Mouse (Mus musculus): ENCODE data around the gene Nup214. TPM values are rescaled to one million over a fixed set of nuclear protein-coding genes. Genes with fewer than 3 reads are reported as not detected.

Nup214 gene
- polyA plus RNA-seq, 1 experiment from 2014 or later: 40.5 TPM

DNA sequence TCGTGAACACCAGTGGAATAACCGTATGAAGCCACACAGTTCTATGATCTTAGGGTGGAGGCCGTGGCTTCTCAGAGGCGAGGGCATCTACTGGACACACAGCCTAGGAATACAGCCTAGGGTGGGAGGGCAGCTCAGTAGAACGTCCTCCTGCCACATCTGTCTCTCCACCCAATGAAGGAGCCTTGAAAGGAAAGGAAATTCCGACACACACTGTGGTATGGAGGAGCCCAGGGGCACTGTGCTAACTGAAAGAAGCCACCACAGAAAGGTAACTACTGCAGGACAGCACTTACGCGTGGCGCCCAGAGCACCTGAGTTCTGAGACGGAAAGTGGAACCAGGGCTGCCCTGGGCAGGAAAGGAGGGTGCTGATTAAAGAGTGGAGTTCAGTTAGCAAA is 96.5 kb downstream of the Nup214 start:
- H3K27ac ChIP-seq (replicated peaks): no peak overlapping the region
- H3K36me3 ChIP-seq (replicated peaks): peaks cover 77% of the 10 kb centered on the region
- WGBS (ENCODE audit: insufficient replicate concordance): 88% methylated on average over 10 of the region's 10 CpGs
- H3K4me2 ChIP-seq: no peak overlapping the region
- no peak for ATAC-seq (ENCODE audit: insufficient read depth)
- no peaks in the 10 kb centered on the region for H3K27me3 ChIP-seq
- H3K9me3 ChIP-seq (replicated peaks): no peaks in the 10 kb centered on the region
- H3K4me3 ChIP-seq (replicated peaks): no peak overlapping the region
- no peak overlapping the region for H3K9ac ChIP-seq
- H3K4me1 ChIP-seq (replicated peaks): peaks cover 25% of the 10 kb centered on the region

GRCm38 (mm10) chr2:32074404-32074803 is 100.2 kb downstream of the Nup214 start:
- Histone ChIP-seq H3K36me3 (replicated peaks) (peaks cover 65% of the 10 kb centered on the region), H3K27ac (replicated peaks) (no peak overlapping the region), H3K9me3 (replicated peaks) (no peaks in the 10 kb centered on the region), H3K27me3 (no peaks in the 10 kb centered on the region), H3K9ac (no peak overlapping the region), H3K4me2 (no peak overlapping the region), H3K4me3 (replicated peaks) (no peak overlapping the region), H3K4me1 (replicated peaks) (peaks cover 46% of the 10 kb centered on the region)
- WGBS (ENCODE audit: insufficient replicate concordance): 70% methylated on average over 8 of the region's 8 CpGs
- no peak for ATAC-seq (ENCODE audit: insufficient read depth)

DNA sequence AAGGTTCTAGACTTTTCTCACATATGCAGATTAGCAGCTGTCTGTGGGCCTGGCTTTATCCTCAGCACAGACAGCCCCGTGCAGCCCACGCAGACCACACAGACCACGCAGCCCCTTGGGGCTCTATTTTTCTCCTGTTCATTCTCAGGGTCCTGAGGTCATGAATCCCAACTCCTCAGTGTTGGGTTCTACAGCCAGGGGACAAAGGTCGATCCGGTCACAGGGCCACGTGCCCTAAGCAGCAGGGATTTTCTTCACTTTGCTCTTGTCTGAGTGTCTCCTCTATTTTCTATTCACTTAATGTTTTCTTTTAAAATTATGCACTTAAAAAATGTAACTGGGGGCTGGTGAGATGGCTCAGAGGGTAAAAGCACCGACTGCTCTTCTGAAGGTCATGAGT is 101.1 kb downstream of the Nup214 start:
- ATAC-seq (ENCODE audit: insufficient read depth): no peak
- no peak overlapping the region for H3K4me2 ChIP-seq
- H3K27ac ChIP-seq (replicated peaks): no peak overlapping the region
- H3K36me3 ChIP-seq (replicated peaks): peaks cover 68% of the 10 kb centered on the region
- peaks cover 56% of the 10 kb centered on the region for H3K4me1 ChIP-seq (replicated peaks)
- no peak overlapping the region for H3K9ac ChIP-seq
- no peaks in the 10 kb centered on the region for H3K27me3 ChIP-seq
- WGBS (ENCODE audit: insufficient replicate concordance): 64% methylated on average over 7 of the region's 7 CpGs
- H3K4me3 ChIP-seq (replicated peaks): no peak overlapping the region
- H3K9me3 ChIP-seq (replicated peaks): no peaks in the 10 kb centered on the region

DNA sequence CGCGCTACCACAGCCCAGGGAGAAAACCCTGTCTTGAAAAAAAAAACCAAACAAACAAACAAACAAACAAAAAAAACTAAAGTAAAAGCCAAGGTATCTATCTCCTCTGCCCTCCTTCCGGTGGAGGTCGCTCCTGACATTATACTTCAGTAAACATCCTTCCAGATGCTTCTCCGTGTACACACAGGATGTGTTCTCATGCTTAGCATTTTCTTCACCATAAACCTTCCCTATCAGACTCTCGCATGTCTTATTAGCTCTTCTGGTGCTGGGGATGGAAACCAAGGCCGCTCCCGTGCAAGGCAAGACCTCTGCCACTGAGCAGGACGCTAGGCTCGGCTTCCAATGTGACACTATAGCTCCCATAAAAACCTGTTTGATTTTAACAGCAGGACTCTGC is 103.5 kb downstream of the Nup214 start:
- peak overlapping the region; percentile 90; the same call in 1 of the 2 replicates for H3K4me3 ChIP-seq (replicated peaks)
- H3K27ac ChIP-seq (replicated peaks): peak overlapping the region; percentile 97
- H3K36me3 ChIP-seq (replicated peaks): peaks cover 56% of the 10 kb centered on the region
- no peak overlapping the region for H3K9ac ChIP-seq
- H3K27me3 ChIP-seq: no peaks in the 10 kb centered on the region
- H3K4me2 ChIP-seq: peak overlapping the region; percentile 100
- 79% methylated on average over 10 of the region's 10 CpGs for WGBS (ENCODE audit: insufficient replicate concordance)
- ATAC-seq (ENCODE audit: insufficient read depth): no peak
- H3K4me1 ChIP-seq (replicated peaks): peaks cover 72% of the 10 kb centered on the region
- H3K9me3 ChIP-seq (replicated peaks): no peaks in the 10 kb centered on the region

DNA sequence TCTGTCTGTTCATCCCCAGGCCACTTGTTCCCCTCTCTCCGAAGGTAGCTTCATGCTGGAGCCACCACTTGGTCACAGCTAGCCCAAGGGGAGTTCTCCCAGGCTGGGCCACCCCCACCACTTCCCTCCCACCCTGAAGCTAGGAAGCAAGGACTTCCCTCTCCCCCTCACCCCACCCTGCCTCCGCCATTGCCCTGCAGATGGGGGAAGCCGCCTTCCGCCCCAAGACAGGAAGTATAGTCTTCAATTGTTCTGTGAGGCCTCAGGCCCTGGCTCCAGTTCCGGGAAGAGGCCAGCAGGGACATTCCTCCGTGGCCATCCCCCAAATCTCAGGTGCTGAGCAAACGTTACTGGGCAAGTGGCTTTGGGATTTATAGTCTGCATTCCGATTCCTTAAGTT is 104.3 kb downstream of the Nup214 start:
- peak overlapping the region; percentile 90 for H3K4me3 ChIP-seq (replicated peaks)
- H3K4me2 ChIP-seq: peak overlapping the region; percentile 100
- ATAC-seq (ENCODE audit: insufficient read depth): no peak
- H3K27me3 ChIP-seq: peaks cover 6% of the 10 kb centered on the region; the same call in 1 of the 2 replicates
- WGBS (ENCODE audit: insufficient replicate concordance): 30% methylated on average over 8 of the region's 8 CpGs
- H3K9ac ChIP-seq: peak overlapping the region; percentile 26; the same call in 1 of the 2 replicates
- peak overlapping the region; percentile 97 for H3K27ac ChIP-seq (replicated peaks)
- H3K36me3 ChIP-seq (replicated peaks): peaks cover 48% of the 10 kb centered on the region
- peaks cover 70% of the 10 kb centered on the region for H3K4me1 ChIP-seq (replicated peaks)
- H3K9me3 ChIP-seq (replicated peaks): no peaks in the 10 kb centered on the region

DNA sequence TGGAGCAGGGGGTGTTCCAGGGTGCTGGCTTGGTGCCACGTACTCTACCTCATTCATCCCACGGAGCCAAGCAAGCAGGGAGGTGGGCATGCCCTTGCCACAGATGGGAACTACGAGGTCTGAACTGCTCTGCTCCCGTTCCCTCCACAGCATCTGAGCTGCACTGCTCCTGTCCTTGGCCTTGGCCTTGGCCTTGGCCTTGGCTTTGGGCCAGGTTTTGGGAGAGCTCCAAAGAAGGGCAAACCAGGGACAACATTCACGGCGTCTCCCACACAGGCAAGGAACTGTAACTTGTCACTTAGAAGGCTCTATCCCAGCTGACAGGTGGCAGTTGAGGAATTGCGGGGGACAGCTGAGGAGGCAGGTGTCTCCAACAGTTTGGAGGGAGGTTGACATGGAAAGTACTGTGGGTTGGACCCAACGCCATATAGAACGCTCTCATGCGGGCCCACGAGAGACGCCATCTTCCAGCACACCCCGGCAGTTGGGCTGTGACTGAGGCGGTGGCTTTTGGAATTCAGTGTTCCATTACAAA is 105.0 kb downstream of the Nup214 start:
- Histone ChIP-seq H3K27ac (replicated peaks) (peak overlapping the region; percentile 97), H3K4me2 (peak overlapping the region; percentile 100), H3K4me1 (replicated peaks) (peaks cover 67% of the 10 kb centered on the region), H3K36me3 (replicated peaks) (peaks cover 41% of the 10 kb centered on the region), H3K9me3 (replicated peaks) (no peaks in the 10 kb centered on the region), H3K27me3 (peaks cover 7% of the 10 kb centered on the region; the same call in 1 of the 2 replicates), H3K9ac (peak overlapping the region; percentile 95; the same call in 1 of the 2 replicates), H3K4me3 (replicated peaks) (peak overlapping the region; percentile 90)
- ATAC-seq (ENCODE audit: insufficient read depth): no peak
- 83% methylated on average over 14 of the region's 14 CpGs for WGBS (ENCODE audit: insufficient replicate concordance)

GRCm38 (mm10) chr2:32080681-32081080 is 106.4 kb downstream of the Nup214 start:
- no peak for ATAC-seq (ENCODE audit: insufficient read depth)
- Histone ChIP-seq H3K9me3 (replicated peaks) (no peaks in the 10 kb centered on the region), H3K4me2 (peak overlapping the region; percentile 100), H3K27ac (replicated peaks) (peak overlapping the region; percentile 97), H3K36me3 (replicated peaks) (peaks cover 41% of the 10 kb centered on the region), H3K27me3 (peaks cover 7% of the 10 kb centered on the region; the same call in 1 of the 2 replicates), H3K4me3 (replicated peaks) (peak overlapping the region; percentile 90), H3K4me1 (replicated peaks) (peaks cover 70% of the 10 kb centered on the region), H3K9ac (peak overlapping the region; percentile 95)
- WGBS (ENCODE audit: insufficient replicate concordance): 66% methylated on average over 3 of the region's 3 CpGs

GRCm38 (mm10) chr2:32081296-32081929 is 107.2 kb downstream of the Nup214 start:
- H3K36me3 ChIP-seq (replicated peaks): peaks cover 41% of the 10 kb centered on the region
- peaks cover 77% of the 10 kb centered on the region for H3K4me1 ChIP-seq (replicated peaks)
- peak overlapping the region; percentile 95 for H3K9ac ChIP-seq
- no peaks in the 10 kb centered on the region for H3K9me3 ChIP-seq (replicated peaks)
- H3K4me2 ChIP-seq: peak overlapping the region; percentile 100
- peaks cover 9% of the 10 kb centered on the region; the same call in 1 of the 2 replicates for H3K27me3 ChIP-seq
- ATAC-seq (ENCODE audit: insufficient read depth): no peak
- H3K4me3 ChIP-seq (replicated peaks): peak overlapping the region; percentile 90
- 37% methylated on average over 14 of the region's 14 CpGs for WGBS (ENCODE audit: insufficient replicate concordance)
- H3K27ac ChIP-seq (replicated peaks): peak overlapping the region; percentile 97

DNA sequence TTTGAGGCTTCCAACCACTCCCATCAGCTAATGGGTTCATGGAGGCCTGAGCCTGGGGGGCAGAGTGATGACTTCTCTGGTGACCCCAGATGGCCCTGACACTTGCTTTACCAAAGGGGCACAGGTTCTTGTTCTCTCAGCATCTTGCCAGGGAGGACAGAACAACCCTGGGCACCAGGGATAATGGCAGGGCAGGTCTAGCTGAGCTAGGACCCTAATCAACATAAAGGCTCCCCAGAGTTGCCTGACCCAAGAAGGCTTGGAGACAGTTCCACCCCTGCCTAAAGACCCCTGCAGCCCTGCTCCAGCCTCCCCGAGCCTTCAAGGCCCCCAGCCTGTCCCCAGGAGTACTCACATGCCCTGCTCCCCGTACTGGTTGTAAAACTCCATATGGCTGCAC is 108.0 kb downstream of the Nup214 start:
- peak overlapping the region; percentile 97 for H3K27ac ChIP-seq (replicated peaks)
- ATAC-seq (ENCODE audit: insufficient read depth): no peak
- peak overlapping the region; percentile 90 for H3K4me3 ChIP-seq (replicated peaks)
- H3K9ac ChIP-seq: peak overlapping the region; percentile 95
- H3K27me3 ChIP-seq: peaks cover 17% of the 10 kb centered on the region
- H3K9me3 ChIP-seq (replicated peaks): no peaks in the 10 kb centered on the region
- 23% methylated on average over 2 of the region's 2 CpGs for WGBS (ENCODE audit: insufficient replicate concordance)
- H3K4me2 ChIP-seq: peak overlapping the region; percentile 100
- peaks cover 34% of the 10 kb centered on the region for H3K36me3 ChIP-seq (replicated peaks)
- peaks cover 72% of the 10 kb centered on the region for H3K4me1 ChIP-seq (replicated peaks)

GRCm38 (mm10) chr2:32083159-32084011 is 109.1 kb downstream of the Nup214 start:
- peak; percentile 77 for ATAC-seq (ENCODE audit: insufficient read depth)
- H3K9ac ChIP-seq: peak overlapping the region; percentile 95
- H3K27me3 ChIP-seq: peaks cover 28% of the 10 kb centered on the region
- peak overlapping the region; percentile 97 for H3K27ac ChIP-seq (replicated peaks)
- H3K4me2 ChIP-seq: peak overlapping the region; percentile 100
- H3K9me3 ChIP-seq (replicated peaks): no peaks in the 10 kb centered on the region
- peaks cover 68% of the 10 kb centered on the region for H3K4me1 ChIP-seq (replicated peaks)
- H3K36me3 ChIP-seq (replicated peaks): peaks cover 28% of the 10 kb centered on the region
- peak overlapping the region; percentile 90 for H3K4me3 ChIP-seq (replicated peaks)
- under 1% methylated on average over 90 of the region's 91 CpGs for WGBS (ENCODE audit: insufficient replicate concordance)
